8 mouse cellular contexts compared by ENCODE assay signal in genomic region chr7:29307350-29308104, GRCm38 (mm10). TPM values are rescaled to one million over a fixed set of nuclear protein-coding genes. Genes with fewer than 3 reads are reported as not detected.
DNase-seq lines count a peak whose midpoint lies in the region; ATAC-seq lines count a peak whose summit lies in the region.

No protein-coding gene starts in this region.

- H3K9me3 ChIP-seq in hindbrain, embryonic 12.5 days (replicated peaks) = no peaks in the 10 kb centered on the region

- H3K4me3 ChIP-seq in hindbrain, embryonic 12.5 days = peak overlapping the region; percentile 77

- peaks cover 6% of the 10 kb centered on the region; the same call in 1 of the 2 replicates for H3K27me3 ChIP-seq in hindbrain, embryonic 12.5 days

- peak; percentile 94 for DNase-seq in Muller cell, postnatal 12 days (ENCODE audit: inconsistent ontology term)
- DNase-seq in cerebellum, adult 9-11 months = peak; percentile 96
- peak; percentile 93 to 94 for DNase-seq in frontal cortex, postnatal 10 days (ENCODE audit: low spot score in 2 of 2)
- DNase-seq in layer of hippocampus, postnatal 14 days (ENCODE audit: low spot score in 2 of 2) = peak; percentile 93 to 96
- DNase-seq in lung, postnatal 10 days = peak; percentile 95
- peak; percentile 96 for DNase-seq in retina, postnatal 1 day
- DNase-seq in thymus, postnatal 4 days = peak; percentile 90

- peaks cover 77% of the 10 kb centered on the region for H3K4me1 ChIP-seq in hindbrain, embryonic 12.5 days

- H3K36me3 ChIP-seq in hindbrain, embryonic 12.5 days = peaks cover 17% of the 10 kb centered on the region

- H3K9ac ChIP-seq in hindbrain, embryonic 12.5 days = peak overlapping the region; percentile 82

- peak; percentile 64 for ATAC-seq in hindbrain, embryonic 12.5 days (ENCODE audit: low FRiP score)

- 1% methylated on average over 40 of the region's 42 CpGs for WGBS in hindbrain, embryonic 12.5 days

- peak overlapping the region; percentile 86 for H3K4me2 ChIP-seq in hindbrain, embryonic 12.5 days (replicated peaks)

- peak overlapping the region; percentile 92 for H3K27ac ChIP-seq in hindbrain, embryonic 12.5 days

RNA-seq across cellular contexts. Expression of gene Dpf1, which starts 3.8 kb away (rescaled TPM):
- polyA plus RNA-seq in hindbrain, embryonic 12.5 days (2016; fragmentation: Nextera tagmentation; extraction: Ambion mirVana) = 102 and 110 TPM in 2 replicates
- 100 to 1,000 TPM in 1 of 2 experiments, 10 to 100 TPM in 1; 96.1 to 111 TPM for total RNA-seq in layer of hippocampus, postnatal 14 days (2021)

RNA-seq across cellular contexts. Expression of gene Ppp1r14a, which starts 18.4 kb away (rescaled TPM):
- polyA plus RNA-seq in hindbrain, embryonic 12.5 days (2016; fragmentation: Nextera tagmentation; extraction: Ambion mirVana) = 20.8 and 22.4 TPM in 2 replicates
- 10 to 100 TPM; 10.8 to 11.0 TPM for total RNA-seq in layer of hippocampus, postnatal 14 days (2021)

RNA-seq across cellular contexts. Expression of gene Spint2, which starts 25.8 kb away (rescaled TPM):
- 42.6 and 63.3 TPM in 2 replicates for polyA plus RNA-seq in hindbrain, embryonic 12.5 days (2016; fragmentation: Nextera tagmentation; extraction: Ambion mirVana)
- 10 to 100 TPM; 16.0 to 27.0 TPM for total RNA-seq in layer of hippocampus, postnatal 14 days (2021)

RNA-seq across cellular contexts. Expression of gene 2200002D01Rik, which starts 59.3 kb away (rescaled TPM):
- polyA plus RNA-seq in hindbrain, embryonic 12.5 days (2016; fragmentation: Nextera tagmentation; extraction: Ambion mirVana) = 1.8 and 2.4 TPM in 2 replicates
- total RNA-seq in layer of hippocampus, postnatal 14 days (2021) = not detected

Comparison
In these comparisons a context has a peak if more than half of its experiments do, and no peak if none do; other contexts are left out.
1. Peak in every context shown above with its lines: DNase-seq, ATAC-seq, H3K4me3 ChIP-seq and H3K27ac ChIP-seq.